Mouse (Mus musculus) heart, adult 8-10 months (tissue): Measurements from ENCODE around the gene Gna12. TPM values are rescaled to one million over a fixed set of nuclear protein-coding genes. Genes with fewer than 3 reads are reported as not detected.
A peak's percentile ranks its signal among the peaks of the same experiment; 100 is the strongest.

ENCODE experiments used
- DNase-seq: peaks from one replicate; pipeline ENCODE4 v3.0.0; 2022; ENCODE audit warnings: low spot score
- total RNA-seq, 4 experiments: library from RNA; stranded (reverse); gene quantifications; 2 replicates each; pipeline ENCODE4 v1.2.4; 2022

Gna12 gene
- total RNA-seq, 4 experiments from 2014 or later = 124 to 170 (median 134) TPM

GRCm38 (mm10) chr5:140796051-140796450 lies 34.2 kb downstream of the Gna12 start:
- no peak for DNase-seq

- no peak for DNase-seq
Measured at GRCm38 (mm10) chr5:140795176-140795575, 35.1 kb downstream of the Gna12 start.

DNA sequence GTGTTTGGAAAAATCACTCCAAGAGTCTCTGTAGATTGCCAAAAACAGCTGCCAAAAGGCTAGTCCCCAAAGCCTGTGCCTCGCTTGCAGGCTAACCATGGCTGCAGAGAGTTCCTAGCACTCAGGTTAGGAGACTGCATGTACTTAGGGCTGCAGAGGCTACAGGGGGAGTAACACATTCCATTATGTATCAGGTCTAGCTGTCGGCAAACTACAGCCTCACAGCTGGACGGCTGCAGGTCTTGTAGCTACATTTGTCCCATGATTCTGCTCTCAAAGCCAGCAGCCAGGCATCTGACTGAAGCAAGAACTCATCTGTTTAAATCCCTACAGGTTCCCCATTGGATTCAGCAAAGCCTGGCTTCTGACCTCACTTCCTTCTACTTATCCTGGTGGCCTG lies 35.5 kb downstream of the Gna12 start:
- no peak for DNase-seq

- DNase-seq = no peak
Measured at GRCm38 (mm10) chr5:140792233-140792632, 38.0 kb downstream of the Gna12 start.

DNA sequence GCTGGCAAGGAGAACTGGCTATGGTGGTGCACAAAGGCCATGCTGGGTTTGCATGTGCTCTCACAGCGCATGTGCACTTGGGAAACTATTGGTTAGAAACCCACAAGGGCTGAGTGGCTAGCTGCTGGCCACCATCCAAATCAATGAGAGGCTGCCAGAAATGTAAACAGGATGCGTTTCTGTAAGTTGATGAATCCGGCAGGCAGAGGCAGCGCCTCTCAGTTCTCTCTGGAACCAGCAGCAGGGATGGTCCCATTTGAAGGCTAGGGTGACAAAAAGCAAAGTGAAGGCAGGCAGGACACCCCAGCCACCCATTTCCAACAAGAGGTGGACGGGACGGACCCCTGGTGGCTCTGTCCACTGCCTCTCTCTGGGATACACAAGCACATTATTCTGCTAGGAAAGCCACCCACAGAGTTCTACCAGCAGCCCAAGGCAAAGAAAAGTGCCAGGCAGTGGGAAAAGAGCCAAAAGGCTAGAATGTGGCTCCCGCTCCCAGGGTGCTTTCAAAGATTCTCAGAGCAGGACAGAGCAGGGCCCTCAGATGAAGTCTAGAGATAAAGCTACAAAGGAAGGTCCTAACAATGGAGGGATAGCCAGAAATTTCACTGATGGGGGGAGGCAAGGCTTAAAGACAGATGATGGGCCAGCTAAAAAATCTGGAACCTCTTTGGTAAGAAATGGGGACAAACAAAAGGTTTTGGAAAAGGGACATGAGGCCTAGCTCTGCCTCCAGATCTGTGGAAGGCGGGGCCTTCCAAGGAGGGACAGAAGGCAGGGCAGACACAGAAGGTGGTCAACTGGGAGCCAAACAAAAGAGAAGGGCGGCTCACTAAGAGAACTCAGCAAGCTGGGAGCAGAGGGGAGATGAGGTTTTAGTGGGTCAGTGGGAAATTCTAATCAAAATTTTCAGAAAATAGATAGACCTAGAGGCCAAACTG lies 39.0 kb downstream of the Gna12 start:
- no peak for DNase-seq

DNA sequence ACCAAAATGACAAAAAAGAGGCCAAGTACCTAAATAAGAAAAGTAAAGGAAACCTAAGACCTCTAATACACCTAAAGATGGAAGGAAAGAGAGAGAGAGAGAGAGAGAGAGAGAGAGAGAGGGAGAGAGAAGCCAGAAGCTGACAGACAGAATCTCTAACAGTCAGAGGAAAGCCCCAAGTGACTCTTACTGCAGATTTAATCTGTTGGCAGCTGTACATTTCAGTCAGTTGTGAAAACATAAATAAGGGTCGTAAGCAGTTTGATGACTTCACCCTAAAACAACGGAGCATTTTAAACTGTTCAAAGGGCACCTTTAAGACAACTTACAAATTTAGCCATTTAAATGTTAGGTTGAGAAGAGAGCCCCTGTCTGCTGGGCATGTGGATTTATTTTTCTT lies 39.8 kb downstream of the Gna12 start:
- no peak for DNase-seq

- no peak for DNase-seq
Measured at GRCm38 (mm10) chr5:140789561-140789960, 40.7 kb downstream of the Gna12 start.

GRCm38 (mm10) chr5:140785240-140785872 lies 44.9 kb downstream of the Gna12 start:
- DNase-seq = no peak

- no peak for DNase-seq
Measured at GRCm38 (mm10) chr5:140784288-140784687, 45.9 kb downstream of the Gna12 start.

GRCm38 (mm10) chr5:140783577-140783976 lies 46.7 kb downstream of the Gna12 start:
- DNase-seq = no peak

GRCm38 (mm10) chr5:140781886-140782572 lies 48.2 kb downstream of the Gna12 start:
- no peak for DNase-seq

DNA sequence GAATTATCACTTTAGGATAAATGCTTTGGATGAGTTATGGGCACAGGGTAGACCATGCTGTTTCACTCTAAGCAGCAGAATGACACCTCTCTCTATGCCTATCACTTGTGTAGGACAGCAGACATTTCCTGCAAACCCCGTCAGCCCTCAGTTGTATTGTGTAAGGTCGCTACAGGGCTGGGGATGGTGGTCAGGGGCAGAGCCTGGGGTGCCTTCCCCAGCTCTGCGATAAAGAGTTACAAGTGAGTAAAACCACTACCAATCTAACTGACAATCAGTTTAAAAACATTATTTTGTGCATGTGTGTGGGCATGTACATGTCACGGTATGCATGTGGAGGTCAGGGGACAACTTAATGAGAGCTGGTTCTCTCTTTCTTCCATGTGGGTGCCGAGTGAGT lies 49.1 kb downstream of the Gna12 start:
- DNase-seq = no peak

DNA sequence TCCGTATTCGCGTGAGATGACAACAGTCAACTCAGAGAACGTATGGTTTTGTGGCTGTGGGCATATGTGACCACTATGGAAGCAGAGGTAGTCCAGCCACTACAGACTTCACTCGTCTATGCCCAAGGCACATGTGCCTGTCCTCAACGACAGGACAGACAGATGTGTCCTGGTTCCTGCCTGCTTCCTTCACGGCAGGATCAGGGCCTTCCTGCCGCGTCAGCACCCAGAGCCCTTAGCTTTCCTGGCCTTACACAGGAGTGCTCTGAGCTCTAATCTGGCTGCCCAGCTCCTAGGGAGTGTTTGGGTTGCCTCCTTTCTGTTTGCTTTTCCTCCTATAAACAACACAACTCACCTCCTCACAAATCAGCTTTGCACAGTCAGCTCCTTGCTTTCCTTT lies 53.3 kb downstream of the Gna12 start:
- no peak for DNase-seq

- DNase-seq = no peak
Measured at GRCm38 (mm10) chr5:140775111-140775510, 55.1 kb downstream of the Gna12 start.

DNA sequence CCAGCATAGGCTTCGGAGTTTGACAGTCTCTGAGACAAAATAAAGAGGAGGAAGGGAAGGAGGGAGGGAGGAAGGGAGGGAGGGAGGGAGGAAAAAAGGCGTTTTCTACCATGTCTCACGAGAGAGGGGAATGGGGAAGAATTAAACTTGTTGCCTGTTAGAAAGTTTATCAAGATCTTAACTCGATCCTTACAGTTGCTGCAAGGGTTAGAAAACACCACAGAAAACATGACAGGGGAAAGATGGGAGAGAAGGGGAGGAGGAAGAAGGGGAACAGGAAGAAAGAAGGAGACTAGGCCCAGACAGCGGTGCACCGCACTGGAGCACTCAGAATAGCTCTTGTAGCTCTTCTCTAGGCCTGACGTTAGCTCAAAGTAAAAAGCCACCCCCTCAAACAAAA lies 58.1 kb downstream of the Gna12 start:
- no peak for DNase-seq

GRCm38 (mm10) chr5:140771612-140772011 lies 58.6 kb downstream of the Gna12 start:
- DNase-seq = no peak

DNA sequence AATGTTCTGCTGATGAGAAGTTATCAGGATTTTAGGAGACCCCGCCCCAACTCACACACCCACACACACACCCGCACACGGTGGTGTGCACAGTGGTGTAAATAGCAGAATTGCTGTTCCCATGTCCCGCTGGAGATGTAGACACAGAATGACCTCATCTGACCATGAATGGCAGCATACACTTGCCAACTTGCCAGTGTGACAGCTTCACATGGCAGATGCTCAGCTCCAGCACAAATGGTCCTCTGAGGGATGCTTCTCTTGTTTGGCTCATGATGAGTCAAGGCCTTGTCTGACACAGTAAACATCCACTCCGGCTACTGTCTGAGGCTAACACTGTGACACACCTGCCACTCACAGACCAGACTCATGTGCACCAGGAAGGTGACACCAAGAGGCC lies 61.9 kb downstream of the Gna12 start:
- peak; percentile 42 for DNase-seq

DNA sequence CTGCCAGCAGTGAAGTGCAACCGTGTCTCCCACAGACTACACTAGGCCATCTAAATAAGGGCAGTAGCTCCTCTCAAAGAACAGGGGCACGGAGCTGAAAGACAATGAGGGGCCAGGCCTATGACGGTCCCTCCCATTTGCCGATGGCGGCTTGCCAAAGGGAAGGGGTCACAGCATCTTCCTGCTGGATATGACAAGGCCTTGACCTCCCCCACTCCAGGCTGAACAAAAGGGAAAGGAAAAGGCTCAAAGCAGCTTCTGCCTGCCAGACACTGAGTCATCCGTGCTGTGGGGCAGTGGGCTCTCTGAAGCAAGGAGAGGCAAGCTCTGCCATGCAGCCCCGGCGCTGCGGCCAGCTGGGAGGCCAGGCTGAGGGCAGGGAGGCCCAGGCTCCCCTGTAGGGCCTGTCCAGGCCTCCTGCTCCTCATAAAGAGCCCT lies 62.5 kb downstream of the Gna12 start:
- DNase-seq = peak; percentile 91

DNA sequence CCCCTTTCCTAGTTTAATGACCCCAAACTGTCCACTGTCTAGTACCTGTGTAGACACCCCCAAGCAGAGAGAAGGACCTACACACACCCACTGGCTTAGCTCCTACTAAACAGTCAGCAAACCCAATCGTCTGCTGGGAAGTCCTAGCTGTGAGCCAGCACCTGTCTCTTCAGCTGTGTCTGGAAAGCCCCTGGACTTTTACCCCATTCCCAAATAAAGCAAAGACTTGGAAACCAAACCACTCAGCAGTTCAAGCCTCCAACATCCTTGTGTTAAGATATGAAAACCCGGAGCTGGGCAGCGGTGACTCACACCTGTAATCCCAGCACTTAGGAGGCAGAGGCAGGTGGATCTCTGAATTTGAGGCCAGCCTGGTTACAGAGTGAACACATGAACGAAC lies 63.7 kb downstream of the Gna12 start:
- no peak for DNase-seq

GRCm38 (mm10) chr5:140764921-140765613 lies 65.2 kb downstream of the Gna12 start:
- peak; percentile 68 for DNase-seq

DNA sequence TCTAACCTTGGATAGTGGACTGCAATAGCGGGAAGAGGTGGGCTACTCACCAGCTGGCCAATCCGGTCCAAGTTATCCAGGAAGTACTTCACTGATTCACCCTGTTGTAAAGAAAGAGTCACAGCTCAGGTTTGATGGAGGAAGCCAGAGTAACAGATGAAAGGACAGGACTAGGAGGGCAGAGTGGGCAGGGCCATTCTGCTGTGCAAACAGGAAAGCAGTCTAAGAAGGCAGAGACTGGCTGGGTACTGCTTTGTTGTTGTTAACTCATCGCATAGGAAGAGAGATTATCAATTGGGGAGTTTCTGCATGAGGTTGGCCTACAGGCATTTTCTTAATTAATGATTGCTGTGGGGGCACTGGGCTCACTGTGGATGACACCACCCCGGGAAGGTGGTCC lies 67.7 kb downstream of the Gna12 start:
- no peak for DNase-seq

GRCm38 (mm10) chr5:140758864-140759263 lies 71.4 kb downstream of the Gna12 start:
- DNase-seq = no peak
